Mouse (Mus musculus) bone marrow macrophage, adult 2 months (primary cell): Measurements from ENCODE around the gene Gtpbp3.
A peak's percentile ranks its signal among the peaks of the same experiment; 100 is the strongest.

Source experiments
- CTCF ChIP-seq: IDR thresholded peaks from 2 replicates; pipeline ENCODE4 v1.5.1; 2012; ENCODE audit warnings: low read depth, mild to moderate bottlenecking, low read length, moderate library complexity
- POLR2A ChIP-seq: IDR thresholded peaks from 2 replicates; pipeline ENCODE4 v1.6.1; 2012; ENCODE audit warnings: mild to moderate bottlenecking, low read depth, low read length, borderline replicate concordance

DNA sequence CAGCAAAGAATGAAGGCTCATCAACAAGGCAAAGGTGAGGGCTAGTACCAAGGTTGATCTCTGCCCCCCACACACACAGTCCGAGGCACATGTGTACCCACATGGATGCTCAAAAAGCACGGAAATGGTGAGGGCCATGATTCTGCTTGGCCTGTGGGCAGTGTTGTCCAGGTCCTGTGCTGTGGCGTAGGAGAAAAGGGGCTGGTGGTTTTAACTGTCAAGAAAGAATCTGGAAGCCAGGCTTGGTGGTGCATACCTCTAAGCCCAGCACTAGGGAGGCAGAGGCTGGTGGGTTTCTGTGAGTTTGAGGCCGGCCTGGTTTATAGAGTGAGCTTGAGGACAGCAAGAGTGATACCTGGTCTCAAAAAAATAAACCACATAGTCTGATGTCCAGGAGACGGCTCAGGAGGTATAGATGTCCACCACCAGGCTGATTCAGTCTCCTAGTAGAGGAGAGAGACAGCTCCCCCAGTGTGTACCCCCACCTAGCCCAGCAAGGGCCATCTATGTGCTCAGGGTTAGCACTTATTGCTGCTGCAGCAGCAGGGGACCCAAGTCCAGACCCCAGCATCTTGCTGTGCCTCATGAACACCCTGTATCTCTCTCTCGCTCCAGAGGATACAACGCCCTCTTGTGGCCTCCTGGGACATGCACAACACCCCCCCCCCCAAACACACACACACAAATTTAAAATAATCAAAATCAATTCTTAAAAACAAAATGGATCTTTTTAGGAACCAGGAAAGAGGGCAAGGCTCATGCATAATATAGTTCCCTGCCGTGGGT, 15.1 kb upstream of the Gtpbp3 start:
- no peak for TF ChIP-seq POLR2A
- TF ChIP-seq CTCF = peak; percentile 14; the same call in 1 of the 2 replicates
